Mouse (Mus musculus): ENCODE data around the gene Rpgrip1l. TPM values are rescaled to one million over a fixed set of nuclear protein-coding genes. Genes with fewer than 3 reads are reported as not detected.

Gene Rpgrip1l
- polyA plus RNA-seq, 1 experiment = 8.1 TPM

DNA sequence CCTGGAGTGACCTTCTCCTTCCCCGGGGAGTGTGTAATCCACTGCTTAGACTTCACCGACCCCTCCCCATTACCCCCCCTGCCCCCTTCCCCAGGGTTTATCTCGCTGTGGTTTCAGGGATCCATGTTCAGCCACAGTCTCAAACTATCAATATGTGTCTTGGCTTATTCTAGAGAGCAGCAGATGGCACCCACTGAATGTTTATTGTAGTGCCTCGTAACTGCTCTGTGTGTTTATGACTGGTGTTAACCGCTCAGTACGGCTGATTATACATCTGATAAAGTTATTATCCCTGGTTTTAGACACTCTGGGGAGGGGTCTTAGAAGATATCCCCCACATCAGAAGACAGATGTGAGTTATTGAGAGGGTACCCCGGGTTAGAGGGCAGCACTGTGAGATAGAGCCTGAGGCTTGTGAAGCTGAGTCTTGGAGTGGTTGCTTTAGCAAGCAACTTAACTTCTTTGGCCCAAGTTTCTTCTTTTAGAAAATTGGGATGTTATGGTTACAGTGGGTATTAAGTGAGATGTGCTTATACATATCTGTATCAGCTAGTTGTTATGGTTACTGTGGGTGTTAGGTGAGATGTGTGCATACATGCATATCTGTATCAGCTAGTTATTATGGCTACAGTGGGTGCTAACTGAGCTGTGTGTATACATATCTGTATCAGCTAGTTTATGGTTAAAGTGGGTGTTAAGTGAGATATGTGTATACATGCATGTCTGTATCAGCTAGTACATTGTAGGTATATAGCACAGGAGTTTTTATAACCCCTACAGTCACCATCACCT, 6.1 kb upstream of the Rpgrip1l start:
- TF ChIP-seq CTCF (IDR thresholded peaks at IDR 0.05; ENCODE audit: extremely low read depth, insufficient read depth, low read length) = no peak
- no peak for TF ChIP-seq POLR2A (IDR thresholded peaks at IDR 0.05; ENCODE audit: extremely low read depth, insufficient read depth, low read length)
- H3K27ac ChIP-seq (ENCODE audit: insufficient read depth, low read length) = no peak overlapping the region
- no peak overlapping the region for H3K4me3 ChIP-seq (ENCODE audit: insufficient read depth, low read length)
- peaks cover 4% of the 10 kb centered on the region for H3K4me1 ChIP-seq (ENCODE audit: control insufficient read depth, insufficient read depth, low read length)

DNA sequence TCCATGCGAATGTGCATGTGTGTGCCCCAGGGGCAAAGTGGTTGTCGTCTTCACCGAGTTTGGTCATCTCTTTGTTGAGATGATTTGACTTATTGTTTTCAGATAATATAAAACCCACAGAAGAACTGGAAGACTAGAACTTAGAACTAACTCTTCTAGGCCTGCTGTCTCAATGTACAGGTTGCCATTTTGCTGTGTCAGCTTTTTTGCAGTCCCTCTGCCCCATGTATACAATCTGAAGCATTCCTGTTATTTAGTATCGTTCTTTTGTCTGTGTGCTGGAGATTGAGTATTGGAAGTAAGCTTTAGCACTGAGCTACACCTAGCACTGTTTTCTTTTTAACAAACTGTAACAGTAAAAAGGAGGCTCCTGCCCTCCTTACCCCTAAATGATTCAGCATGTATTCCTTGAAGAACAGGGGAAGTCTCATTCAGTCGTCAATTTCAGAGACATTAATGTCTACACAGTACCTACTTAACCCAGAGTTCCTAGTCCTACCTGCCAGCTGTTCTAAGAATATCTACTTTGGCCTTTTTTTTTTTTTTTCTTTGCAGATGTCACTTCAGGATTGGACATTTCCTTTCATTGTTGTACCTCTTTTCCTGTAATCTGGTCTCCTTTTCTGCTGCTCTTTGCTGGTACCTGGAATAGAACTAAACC, 4.6 kb upstream of the Rpgrip1l start:
- Histone ChIP-seq H3K4me3 (ENCODE audit: insufficient read depth, low read length) (no peak overlapping the region), H3K4me1 (ENCODE audit: control insufficient read depth, insufficient read depth, low read length) (peaks cover 1% of the 10 kb centered on the region; the same call in 1 of the 2 replicates), H3K27ac (ENCODE audit: insufficient read depth, low read length) (no peak overlapping the region)
- no peak for TF ChIP-seq POLR2A (IDR thresholded peaks at IDR 0.05; ENCODE audit: extremely low read depth, insufficient read depth, low read length)
- no peak for TF ChIP-seq CTCF (IDR thresholded peaks at IDR 0.05; ENCODE audit: extremely low read depth, insufficient read depth, low read length)

DNA sequence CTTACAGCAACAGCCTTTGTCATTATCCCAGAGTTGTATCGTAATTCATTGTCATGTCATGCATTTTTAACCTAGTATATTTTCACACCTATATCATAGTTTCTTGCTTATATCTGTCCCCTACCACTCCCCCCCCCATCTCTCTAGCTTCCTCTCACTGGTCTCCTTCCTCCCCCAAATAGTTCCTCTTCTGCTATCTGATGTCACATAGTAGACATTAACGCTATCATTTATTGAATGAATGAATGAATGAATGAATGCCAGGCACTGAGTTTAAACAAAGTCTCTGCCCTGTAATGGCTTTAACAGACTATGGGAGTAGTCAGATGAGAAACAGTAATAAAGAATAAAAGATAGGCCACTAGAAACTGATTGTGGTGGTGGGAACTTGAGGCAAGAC, 720 bp downstream of the Rpgrip1l start:
- H3K27ac ChIP-seq (ENCODE audit: insufficient read depth, low read length) = no peak overlapping the region
- peak overlapping the region; percentile 66 for H3K4me3 ChIP-seq (ENCODE audit: insufficient read depth, low read length)
- TF ChIP-seq CTCF (IDR thresholded peaks at IDR 0.05; ENCODE audit: extremely low read depth, insufficient read depth, low read length) = no peak
- TF ChIP-seq POLR2A (IDR thresholded peaks at IDR 0.05; ENCODE audit: extremely low read depth, insufficient read depth, low read length) = no peak

DNA sequence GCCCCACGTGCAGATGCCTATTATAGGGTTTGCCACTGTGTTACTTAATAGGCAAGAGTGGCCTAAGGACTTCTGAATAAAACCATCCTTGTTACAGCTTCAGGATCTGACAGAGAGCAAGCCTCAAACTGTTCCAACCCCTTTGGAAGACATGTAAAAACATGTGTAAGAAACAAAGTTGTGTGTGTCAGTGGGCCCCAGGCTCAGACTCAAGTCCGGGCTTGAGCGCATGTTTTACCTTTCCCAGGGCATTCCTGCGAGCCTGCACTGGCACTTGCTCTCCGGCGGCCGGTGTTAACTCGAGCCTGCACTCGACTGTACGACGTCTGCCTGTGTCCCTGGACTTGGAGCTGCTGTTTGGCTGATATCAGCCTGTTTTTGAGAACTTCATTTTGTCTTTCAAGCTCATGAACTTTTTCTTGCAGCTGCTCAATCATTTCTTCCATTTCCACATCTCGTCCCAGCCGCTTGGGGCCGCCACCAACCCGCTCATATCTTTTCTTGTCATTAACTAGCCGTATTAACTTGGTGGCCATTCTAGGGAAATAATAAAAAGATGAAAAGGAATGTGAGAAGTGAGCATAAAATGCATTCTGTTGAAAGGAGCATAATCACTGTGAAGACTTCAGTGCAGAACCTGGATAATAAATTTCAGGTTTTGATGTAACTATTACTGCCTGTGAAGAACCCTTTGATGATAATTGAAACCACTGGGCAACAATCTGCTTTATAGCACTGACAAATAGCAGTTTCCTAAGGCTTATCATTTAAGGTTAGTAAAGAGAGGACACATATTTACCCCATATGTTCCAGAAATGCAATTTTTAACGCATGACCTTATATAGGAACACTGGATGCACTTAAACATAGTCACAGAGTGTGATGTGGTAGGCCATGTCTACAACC, 8.3 kb downstream of the Rpgrip1l start:
- Histone ChIP-seq H3K27ac (ENCODE audit: insufficient read depth, low read length) (no peak overlapping the region), H3K4me3 (ENCODE audit: insufficient read depth, low read length) (no peak overlapping the region), H3K4me1 (ENCODE audit: control insufficient read depth, insufficient read depth, low read length) (no peaks in the 10 kb centered on the region)
- TF ChIP-seq CTCF (IDR thresholded peaks at IDR 0.05; ENCODE audit: extremely low read depth, insufficient read depth, low read length) (no peak), POLR2A (IDR thresholded peaks at IDR 0.05; ENCODE audit: extremely low read depth, insufficient read depth, low read length) (no peak)

More for the DNA sequence above, 720 bp downstream of the Rpgrip1l start:
- H3K4me1 ChIP-seq (ENCODE audit: control insufficient read depth, insufficient read depth, low read length) = peaks cover 1% of the 10 kb centered on the region; the same call in 1 of the 2 replicates

DNA sequence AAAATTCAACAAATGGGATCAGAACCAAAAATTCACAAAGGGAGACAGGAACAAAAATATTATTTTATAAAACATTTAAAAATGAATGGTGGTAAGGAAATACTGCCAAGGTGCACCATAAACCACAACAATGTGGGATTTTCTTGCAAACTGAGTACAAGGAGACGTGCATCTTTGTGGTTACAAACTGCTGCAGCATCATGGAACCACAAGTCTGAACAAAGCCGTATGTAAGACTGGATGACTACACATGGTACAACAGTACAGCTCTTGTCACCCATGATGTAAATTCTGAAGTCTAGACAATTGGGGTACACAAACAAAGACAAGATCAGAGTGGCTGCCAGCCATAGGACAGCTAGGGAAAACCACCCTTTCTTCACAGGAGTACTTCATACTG, 14.4 kb downstream of the Rpgrip1l start:
- Histone ChIP-seq H3K4me3 (ENCODE audit: insufficient read depth, low read length) (no peak overlapping the region), H3K27ac (ENCODE audit: insufficient read depth, low read length) (no peak overlapping the region), H3K4me1 (ENCODE audit: control insufficient read depth, insufficient read depth, low read length) (no peaks in the 10 kb centered on the region)
- TF ChIP-seq CTCF (IDR thresholded peaks at IDR 0.05; ENCODE audit: extremely low read depth, insufficient read depth, low read length) = no peak
- TF ChIP-seq POLR2A (IDR thresholded peaks at IDR 0.05; ENCODE audit: extremely low read depth, insufficient read depth, low read length) = no peak

DNA sequence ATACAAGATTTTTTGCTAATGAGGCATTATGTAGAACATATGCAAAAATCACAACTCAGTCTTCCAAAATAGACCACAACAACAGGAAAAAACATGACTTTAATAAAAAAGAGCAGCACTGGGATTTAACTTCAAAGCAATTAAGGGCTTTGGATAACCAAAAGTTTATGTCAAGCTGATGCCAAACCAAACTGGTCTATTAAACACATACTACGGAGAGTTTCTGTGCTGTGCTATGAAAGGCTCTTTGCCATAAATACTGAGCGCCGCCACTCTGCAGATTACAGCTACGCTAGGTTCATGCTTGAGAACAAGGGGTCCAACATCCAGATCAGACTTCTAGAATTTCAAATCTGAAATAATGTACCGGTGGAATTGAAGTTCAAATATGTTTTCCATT, 17.3 kb downstream of the Rpgrip1l start:
- no peak for TF ChIP-seq CTCF (IDR thresholded peaks at IDR 0.05; ENCODE audit: extremely low read depth, insufficient read depth, low read length)
- TF ChIP-seq POLR2A (IDR thresholded peaks at IDR 0.05; ENCODE audit: extremely low read depth, insufficient read depth, low read length) = no peak
- Histone ChIP-seq H3K4me1 (ENCODE audit: control insufficient read depth, insufficient read depth, low read length) (no peaks in the 10 kb centered on the region), H3K27ac (ENCODE audit: insufficient read depth, low read length) (no peak overlapping the region), H3K4me3 (ENCODE audit: insufficient read depth, low read length) (no peak overlapping the region)

DNA sequence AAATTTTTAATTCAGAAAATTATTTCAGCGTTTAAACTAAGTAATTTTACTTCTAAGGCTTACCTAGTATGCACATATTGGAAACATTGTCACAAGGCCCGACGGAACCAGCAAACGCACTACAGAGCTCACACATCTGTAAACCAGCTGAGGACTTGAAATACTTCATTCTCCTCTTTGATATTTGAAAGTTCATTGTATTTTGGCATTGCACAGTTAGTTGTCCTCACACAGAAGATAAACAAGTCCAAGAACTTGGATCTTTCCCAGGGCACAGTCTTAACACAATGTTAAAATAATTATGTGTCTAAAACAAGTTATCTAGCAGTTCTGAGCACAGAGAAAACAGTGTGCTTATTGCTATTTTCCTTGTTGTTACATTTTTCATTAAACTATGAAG, 22.5 kb downstream of the Rpgrip1l start:
- Histone ChIP-seq H3K27ac (ENCODE audit: insufficient read depth, low read length) (no peak overlapping the region), H3K4me1 (ENCODE audit: control insufficient read depth, insufficient read depth, low read length) (no peaks in the 10 kb centered on the region), H3K4me3 (ENCODE audit: insufficient read depth, low read length) (no peak overlapping the region)
- no peak for TF ChIP-seq POLR2A (IDR thresholded peaks at IDR 0.05; ENCODE audit: extremely low read depth, insufficient read depth, low read length)
- TF ChIP-seq CTCF (IDR thresholded peaks at IDR 0.05; ENCODE audit: extremely low read depth, insufficient read depth, low read length) = no peak

DNA sequence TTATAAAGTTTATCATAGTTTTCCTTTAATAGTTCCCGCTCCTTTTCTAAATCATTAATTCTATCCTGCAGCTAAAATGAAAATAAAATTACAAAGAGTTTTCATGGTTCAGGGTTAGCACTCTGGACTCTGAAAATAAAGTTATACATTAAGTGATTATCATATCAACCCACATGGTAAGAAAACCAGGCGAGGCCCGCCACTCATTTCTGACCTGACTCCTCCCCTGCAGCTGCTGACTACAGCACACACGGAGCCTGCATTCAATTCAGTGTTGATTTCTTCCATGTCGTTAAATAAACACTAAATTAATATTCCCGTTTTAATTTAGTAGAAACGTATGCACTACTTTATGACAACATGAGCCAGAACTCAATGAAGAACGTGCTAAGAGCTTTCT, 26.8 kb downstream of the Rpgrip1l start:
- peaks cover 4% of the 10 kb centered on the region; the same call in 1 of the 2 replicates for H3K4me1 ChIP-seq (ENCODE audit: control insufficient read depth, insufficient read depth, low read length)
- TF ChIP-seq CTCF (IDR thresholded peaks at IDR 0.05; ENCODE audit: extremely low read depth, insufficient read depth, low read length) (no peak), POLR2A (IDR thresholded peaks at IDR 0.05; ENCODE audit: extremely low read depth, insufficient read depth, low read length) (no peak)
- H3K27ac ChIP-seq (ENCODE audit: insufficient read depth, low read length) = no peak overlapping the region
- no peak overlapping the region for H3K4me3 ChIP-seq (ENCODE audit: insufficient read depth, low read length)

DNA sequence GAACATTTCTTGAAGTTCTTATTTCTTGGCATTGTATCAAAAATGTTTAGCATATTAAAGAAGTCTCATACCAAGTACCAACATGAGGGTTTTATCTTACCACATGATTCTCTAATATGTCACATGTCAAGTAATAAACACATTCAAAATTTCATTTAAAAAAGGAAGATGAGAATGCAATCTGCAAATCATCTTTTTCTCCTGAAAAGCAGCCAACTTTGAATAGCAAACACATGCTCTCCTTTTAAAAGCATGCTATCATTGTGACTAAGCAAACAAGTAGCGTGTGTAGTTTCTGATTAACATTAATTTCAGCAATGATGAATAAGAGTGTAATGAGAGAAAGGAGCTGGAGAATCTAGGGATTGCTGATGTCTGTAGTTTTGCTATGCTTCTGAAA, 29.2 kb downstream of the Rpgrip1l start:
- no peak for TF ChIP-seq CTCF (IDR thresholded peaks at IDR 0.05; ENCODE audit: extremely low read depth, insufficient read depth, low read length)
- no peak for TF ChIP-seq POLR2A (IDR thresholded peaks at IDR 0.05; ENCODE audit: extremely low read depth, insufficient read depth, low read length)
- H3K4me3 ChIP-seq (ENCODE audit: insufficient read depth, low read length) = no peak overlapping the region
- H3K27ac ChIP-seq (ENCODE audit: insufficient read depth, low read length) = no peak overlapping the region
- peaks cover 7% of the 10 kb centered on the region; the same call in 1 of the 2 replicates for H3K4me1 ChIP-seq (ENCODE audit: control insufficient read depth, insufficient read depth, low read length)

All from cortical plate, adult 2 months (tissue).